Mouse (Mus musculus) left cerebral cortex, adult 18-20 months (tissue): ENCODE data around the gene Zfp932. TPM values are rescaled to one million over a fixed set of nuclear protein-coding genes. Genes with fewer than 3 reads are reported as not detected.
"Not testable (repeated sequence)": the region's sequence is repeated elsewhere in the genome, so short reads cannot be mapped to it uniquely, and the experiment has no call there.

Experiments
- DNase-seq, 2 experiments: peaks; one replicate each; pipeline ENCODE4 v3.0.0; 2021 to 2022; ENCODE audit warnings: low spot score in 2 of 2, mixed read lengths in 1 of 2
- long read RNA-seq, 2 experiments: library from polyadenylated mRNA; stranded (forward); transcript quantifications; one replicate each; pipeline ENCODE4 v2.0.0; 2021
- total RNA-seq, 2 experiments: library from RNA; stranded (reverse); gene quantifications; 2 replicates each; pipeline ENCODE4 v1.2.3; 2021

The Zfp932 gene
- 10 to 100 TPM; 45.4 to 54.8 TPM for total RNA-seq
- long read RNA-seq, experiment 1, transcript Zfp932-204 (5 exons, 868 nt), result major isoform, 9 of 26 reads
- long read RNA-seq, experiment 1, partial matches to known transcripts, result 3 of 26 reads
- long read RNA-seq, experiment 1, other reads (novel, unspliced or antisense), result 8 of 26 reads
- long read RNA-seq, experiment 2, partial matches to known transcripts, result 1 of 14 reads
- long read RNA-seq, experiment 2, other reads (novel, unspliced or antisense), result 7 of 14 reads

DNA sequence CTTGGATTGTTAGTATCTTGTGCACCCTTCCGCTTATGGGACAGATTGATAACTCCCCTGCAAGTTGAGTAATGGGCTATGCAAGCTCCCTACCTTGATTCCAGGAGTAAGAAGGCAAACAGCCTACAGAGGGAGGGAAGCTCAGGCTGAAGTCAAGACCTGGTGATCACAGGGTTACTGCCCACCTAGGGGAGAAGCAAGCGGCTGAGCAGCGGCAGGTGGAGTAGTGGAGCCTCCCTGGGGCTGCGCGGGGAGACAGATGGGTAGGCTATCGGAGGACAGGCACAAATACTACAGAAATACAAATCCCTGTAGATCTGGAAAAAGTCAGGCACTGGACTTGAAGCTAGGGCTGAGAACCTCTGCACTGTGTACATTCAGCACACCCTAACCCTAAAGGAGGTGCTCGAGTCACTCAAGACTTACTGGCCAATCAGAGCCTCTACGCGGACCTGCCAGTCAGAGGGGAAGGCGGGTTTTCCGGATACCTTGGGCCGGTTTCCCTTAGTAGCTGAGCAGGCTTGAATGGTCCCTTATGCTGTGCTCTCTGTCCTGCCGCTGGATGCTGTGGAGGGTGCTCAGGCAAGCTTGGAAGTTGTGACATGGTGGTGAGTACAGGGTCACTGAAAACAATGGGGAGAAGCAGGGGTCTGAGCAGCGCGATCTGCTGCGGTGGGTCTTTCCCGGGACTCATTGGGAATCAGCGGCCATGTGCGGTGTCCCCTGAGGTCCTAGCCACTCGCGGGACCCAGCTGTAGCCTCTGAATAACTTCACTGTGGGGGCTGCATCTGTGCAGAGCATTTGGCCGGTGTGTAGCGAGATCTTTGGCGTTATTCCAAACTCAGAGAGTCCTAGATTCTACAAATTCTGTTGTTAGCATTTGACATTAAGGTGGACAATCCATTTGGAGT is at the start of gene Zfp932:
Gene Zfp932, plus strand, starts transcription at position 496 of the 912 bp plus-strand sequence.
- peak; percentile 76 to 83 for DNase-seq

DNA sequence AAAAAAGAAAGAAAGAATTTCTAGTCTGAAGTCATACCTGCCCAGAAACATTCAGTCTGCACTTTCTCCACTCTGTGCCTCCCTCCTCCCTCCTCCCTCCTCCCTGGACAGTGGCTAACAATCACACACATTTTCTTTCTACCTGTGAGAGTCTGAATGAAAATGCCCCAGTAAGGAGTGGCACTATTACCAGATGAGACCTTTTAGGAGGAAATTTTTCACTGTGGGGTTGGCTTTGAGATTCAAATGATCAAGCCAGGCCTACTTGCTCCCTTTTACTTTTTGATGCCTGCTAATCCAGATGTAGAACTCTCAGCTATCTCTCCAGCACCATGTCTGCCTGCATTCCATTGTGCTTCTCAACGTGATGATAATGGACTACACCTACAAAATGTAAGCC is 46.0 kb upstream of the Zfp932 start:
- no peak for DNase-seq

DNA sequence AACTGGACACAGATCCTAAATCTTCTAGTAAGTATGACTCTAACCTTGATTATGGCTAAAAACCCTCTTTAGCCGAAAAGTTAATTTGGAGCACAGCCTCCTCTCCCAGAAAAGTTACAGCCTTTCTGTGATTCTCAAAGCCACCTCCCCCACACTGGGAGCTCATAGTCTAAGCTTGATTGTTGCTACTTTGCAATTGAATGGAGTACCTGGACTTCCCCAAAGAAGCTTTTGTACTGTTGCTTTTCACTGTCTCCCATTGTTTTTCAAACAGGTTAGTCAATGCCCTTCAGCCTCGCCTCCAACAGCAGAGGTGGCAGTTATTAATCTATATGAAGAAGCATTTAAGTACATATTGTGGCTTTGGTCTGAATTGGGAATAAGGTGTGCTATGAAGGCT is 15.6 kb upstream of the Zfp932 start:
- not testable (repeated sequence) for DNase-seq

DNA sequence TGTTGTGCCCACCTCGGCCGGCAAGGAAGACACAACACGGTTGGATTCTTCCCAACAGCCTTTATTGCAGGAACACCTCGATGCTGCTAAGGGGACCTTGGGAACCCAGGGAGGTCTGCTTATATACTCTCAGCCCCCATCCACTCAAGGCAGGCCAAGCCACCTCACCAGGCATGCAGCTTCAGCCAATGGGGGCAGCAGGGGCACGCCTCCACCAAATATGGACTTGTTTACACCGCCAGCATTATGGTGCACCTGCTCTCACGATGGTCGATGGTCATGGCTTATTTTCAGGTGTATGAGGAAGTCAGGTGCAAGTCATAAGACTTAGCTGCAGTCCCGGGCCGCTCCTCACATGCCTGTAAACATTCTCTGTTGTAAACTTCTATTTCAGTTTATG is 860 bp upstream of the Zfp932 start:
- not testable (repeated sequence) for DNase-seq

DNA sequence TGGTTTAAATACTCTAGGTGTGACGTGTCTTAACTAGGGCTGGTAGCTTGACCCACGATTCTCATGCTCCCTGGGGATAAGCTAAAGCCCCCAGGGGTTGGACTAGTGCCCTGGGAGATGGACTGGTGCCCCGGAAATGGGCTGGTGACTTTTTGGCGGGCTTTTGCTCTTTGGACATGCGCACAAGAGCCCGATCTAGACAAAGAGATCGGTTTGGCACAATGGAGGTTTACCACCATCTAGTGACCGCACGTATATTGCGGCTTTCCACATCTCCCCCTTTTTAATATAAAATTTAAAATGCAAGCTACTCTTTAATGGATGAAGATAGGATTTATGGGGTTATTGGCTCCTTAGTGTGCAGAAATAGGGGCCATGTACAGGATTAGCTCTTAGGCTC is 19.5 kb downstream of the Zfp932 start:
- DNase-seq, result not testable (repeated sequence)

DNA sequence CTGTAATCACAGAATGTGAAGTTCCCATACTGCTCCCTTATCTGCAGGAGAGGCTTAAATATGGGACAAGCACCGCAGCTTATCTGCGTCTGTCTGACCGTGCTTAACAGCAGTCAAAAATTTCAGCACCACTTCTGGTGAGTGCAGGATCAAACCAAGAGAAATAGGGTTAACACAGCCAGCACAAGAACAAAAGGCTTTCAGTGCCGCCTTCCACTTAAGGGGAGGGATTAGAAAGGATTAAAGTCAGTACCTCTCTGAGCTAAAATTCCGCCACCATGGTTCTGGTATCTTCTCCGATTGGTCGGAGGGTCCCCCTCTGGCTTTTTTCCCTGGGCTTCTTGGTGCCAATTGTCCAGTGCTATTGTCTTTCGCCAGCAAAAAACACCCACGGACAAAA is 27.0 kb downstream of the Zfp932 start:
- DNase-seq, result no peak

DNA sequence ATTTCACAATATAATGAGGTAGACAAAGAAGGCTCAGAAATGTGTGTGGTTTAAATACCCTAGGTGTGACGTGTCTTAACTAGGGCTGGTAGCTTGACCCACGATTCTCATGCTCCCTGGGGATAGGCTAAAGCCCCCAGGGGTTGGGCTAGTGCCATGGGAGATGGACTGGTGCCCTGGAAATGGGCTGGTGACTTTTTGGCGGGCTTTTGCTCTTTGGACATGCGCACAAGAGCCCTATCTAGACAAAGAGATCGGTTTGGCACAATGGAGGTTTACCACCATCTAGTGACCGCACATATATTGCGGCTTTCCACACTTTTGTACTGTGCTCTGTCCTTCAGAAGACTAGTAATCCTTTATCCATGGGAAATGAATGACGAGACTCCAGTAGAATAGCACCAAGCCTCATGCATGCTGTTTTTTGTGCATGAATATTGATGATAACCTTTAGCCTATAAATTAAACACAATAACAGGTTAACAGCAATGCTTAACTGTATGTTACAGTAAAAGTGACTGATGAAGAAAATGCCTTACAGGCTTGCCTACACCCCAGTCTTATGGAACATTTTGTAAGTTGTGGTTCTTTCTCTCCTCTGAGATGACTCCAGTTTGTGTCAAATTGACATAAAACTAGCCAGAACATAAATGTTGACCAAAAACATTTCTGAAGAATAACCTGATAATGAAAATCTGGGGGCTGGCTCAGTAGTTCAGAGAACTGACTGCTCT is 27.5 kb downstream of the Zfp932 start:
- DNase-seq, result peak; percentile 41 to 47

DNA sequence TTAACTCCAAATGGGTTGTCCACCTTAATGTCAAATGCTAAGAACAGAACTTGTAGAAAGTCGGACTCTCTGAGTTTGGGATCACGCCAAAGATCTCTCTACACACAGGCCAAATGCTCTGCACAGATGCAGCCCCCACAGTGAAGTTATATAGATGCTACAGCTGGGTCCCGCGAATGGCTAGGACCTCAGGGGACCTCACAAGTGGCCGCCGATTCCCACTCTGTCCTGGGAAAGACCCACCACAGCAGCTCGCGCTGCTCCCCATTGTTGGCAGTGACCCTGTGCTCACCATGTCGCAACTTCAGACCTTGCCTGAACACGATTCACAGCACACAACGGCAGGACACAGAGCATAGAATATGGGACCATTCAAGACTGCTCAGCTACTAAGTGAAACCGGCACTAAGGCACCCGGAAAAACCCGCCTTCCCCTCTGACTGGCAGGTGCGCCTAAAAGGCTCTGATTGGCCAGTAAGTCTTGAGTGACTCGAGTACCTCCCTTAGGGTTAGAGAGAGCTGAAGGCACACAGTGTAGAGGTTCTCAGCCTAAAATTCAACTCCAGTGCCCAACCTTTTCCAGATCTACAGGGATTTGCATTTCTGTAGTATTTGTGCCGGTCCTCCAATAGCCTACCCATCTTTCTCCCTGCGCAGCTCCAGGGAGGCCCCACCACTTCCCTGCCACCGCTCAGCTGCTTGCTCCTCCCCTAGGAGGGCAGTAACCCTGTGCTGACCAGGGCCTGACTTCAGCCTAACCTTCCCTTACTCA is 61.5 kb downstream of the Zfp932 start:
- peak; percentile 77 to 85 for DNase-seq

Other genes with a start within 250 kb of the Zfp932 start
- gene 4930522L14Rik, start 244.6 kb upstream of the Zfp932 start, total RNA-seq, result 1 to 10 TPM; 3.4 to 4.4 TPM
- gene Gm15446, start 73.1 kb upstream of the Zfp932 start, total RNA-seq, result 10 to 100 TPM; 32.3 to 34.4 TPM
- 1 to 10 TPM; 4.0 to 6.4 TPM for gene Gm17655, start 76.0 kb downstream of the Zfp932 start, total RNA-seq
- under 1 TPM; 0.40 to 0.53 TPM for gene Gm35315, start 97.9 kb downstream of the Zfp932 start, total RNA-seq
- 10 to 100 TPM; 10.4 to 10.9 TPM for gene Plcxd1, start 103.4 kb downstream of the Zfp932 start, total RNA-seq
- 10 to 100 TPM; 81.8 to 96.5 TPM for gene Gtpbp6, start 111.7 kb downstream of the Zfp932 start, total RNA-seq
- 10 to 100 TPM; 15.5 to 15.7 TPM for gene Zfp605, start 113.6 kb downstream of the Zfp932 start, total RNA-seq
- gene Chfr, start 139.3 kb downstream of the Zfp932 start, total RNA-seq, result 10 to 100 TPM; 42.3 to 54.0 TPM
- gene Golga3, start 180.2 kb downstream of the Zfp932 start, total RNA-seq, result 10 to 100 TPM; 47.1 to 47.5 TPM
- 10 to 100 TPM; 41.8 to 45.2 TPM for gene Ankle2, start 234.5 kb downstream of the Zfp932 start, total RNA-seq